Mouse (Mus musculus): ENCODE data around the gene Gm8122.
"Not testable (repeated sequence)": the region's sequence is repeated elsewhere in the genome, so short reads cannot be mapped to it uniquely, and the experiment has no call there.

Gm8122 gene

DNA sequence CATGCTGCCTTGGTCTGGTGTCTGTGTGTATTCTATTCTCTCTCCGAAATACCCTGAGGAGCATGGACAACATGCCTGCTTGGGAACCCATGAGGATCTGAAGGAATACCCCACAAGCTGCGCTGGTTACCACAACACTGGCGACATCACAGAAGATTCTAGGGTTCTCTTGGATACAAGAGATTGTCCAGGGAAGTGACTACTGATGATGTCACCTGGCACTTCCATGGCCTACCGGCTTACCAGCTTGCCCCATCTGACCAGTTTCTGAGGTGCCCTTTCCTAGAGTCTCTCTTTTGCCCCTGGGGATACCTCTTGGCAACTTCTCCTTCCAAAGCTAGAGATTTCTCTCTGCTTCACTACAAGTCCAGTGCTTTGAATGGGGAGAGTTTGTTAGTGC, at the start of gene Gm8122:
Gene Gm8122, minus strand, starts transcription at position 101 of the 400 bp plus-strand sequence.
- DNase-seq, result not testable (repeated sequence)

DNA sequence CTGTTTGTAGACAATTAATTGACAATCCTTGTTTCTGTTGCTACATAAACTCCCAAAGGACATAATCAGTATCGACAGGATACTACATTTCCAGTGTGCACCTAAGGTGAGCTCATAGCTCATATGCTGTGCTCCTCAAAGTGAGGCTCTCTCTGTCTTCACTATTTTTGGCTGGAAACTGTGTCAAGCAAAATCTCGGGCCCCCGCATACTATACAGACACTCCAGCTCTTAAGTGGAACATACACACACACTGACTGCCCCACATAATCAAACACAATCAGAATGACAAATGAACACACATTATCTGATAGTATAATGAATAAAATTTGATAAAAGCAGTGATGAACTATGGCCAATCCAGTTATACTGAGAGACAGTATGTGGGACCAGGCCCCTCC, 43.6 kb upstream of the Gm8122 start:
- DNase-seq, result not testable (repeated sequence)

DNA sequence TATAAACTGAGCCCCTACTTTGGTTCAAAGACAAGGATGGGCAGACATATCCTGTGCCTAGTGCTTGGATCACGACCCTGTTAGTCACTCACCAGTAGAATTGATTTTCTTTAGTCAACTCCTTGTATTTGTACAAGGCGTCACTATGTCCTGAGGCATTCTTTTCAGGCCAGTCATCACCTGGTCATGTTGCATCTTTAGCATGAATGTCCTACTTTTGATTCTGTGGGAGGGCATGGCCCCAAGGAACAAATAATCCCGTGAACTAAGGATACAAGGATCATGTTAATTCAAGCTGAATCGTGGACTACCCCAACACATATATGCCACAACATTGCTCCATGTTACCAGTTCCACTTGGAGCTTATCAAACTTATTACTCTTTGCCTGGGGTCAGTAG, 43.0 kb upstream of the Gm8122 start:
- not testable (repeated sequence) for DNase-seq

DNA sequence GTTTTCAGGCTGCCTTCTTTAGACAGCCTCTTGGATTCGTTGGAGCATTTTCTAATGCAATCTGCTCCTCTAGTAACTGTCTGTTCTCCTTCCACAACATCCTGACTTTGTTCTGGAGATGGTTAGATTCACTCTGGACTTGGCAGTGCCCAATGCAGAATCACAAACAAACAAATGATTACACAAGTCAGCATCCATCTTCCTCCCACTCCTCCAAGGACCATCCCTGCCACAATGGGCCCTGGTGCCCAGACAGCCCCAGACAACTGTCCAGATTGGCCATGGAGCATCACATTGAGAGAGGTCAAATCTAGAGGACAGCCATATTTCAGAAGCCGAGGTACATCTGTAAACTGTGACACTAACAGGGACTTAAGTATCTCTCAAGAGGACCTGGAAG, 42.4 kb upstream of the Gm8122 start:
- not testable (repeated sequence) for DNase-seq

DNA sequence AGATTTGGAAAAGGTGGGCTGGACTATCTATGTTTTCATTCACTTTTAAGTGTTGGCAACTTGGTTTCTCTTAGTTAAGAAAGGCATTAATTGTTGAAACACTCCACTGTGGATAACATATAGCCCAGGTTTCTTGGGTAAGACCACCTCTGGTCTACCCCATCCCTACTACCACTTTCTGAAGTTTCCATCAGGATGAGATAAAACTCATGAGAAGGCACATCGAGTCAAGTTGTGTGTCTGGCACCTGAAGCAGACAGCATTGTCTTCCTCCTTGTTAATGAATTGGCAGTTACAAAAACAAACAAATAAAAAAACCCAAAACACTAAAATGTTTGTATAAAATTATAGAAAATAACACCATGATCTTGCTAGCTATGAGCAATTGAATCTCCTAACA, 40.6 kb upstream of the Gm8122 start:
- DNase-seq, result not testable (repeated sequence)

DNA sequence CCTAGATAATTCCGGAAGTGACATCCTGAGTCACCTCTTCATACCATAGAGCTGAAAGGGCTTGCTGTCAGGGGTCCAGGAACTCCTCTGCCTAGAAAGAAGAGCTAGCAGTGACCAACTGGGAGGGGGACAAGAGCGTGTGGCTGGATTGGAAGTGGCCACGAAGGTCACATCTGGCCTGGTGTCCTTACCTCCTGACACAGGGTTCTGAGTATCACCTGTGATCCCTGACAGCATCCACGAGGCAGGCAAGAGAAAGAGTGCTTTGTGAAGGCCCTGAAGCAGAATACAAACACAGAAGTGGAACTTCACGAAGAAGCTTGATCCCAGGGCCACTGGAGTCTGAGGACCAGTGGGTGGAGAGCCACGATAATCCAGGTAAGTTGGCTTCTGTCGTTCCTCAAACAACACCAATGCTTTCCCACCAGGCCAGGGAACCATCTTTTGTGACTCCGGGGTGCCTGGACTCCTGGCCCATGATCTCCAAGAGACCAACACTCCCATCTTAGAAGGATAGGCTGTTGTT, 39.9 kb upstream of the Gm8122 start, which contains the start of gene Gm9732:
Gene Gm9732, plus strand, starts transcription at position 51 of the 526 bp plus-strand sequence.
- DNase-seq, result not testable (repeated sequence)

DNA sequence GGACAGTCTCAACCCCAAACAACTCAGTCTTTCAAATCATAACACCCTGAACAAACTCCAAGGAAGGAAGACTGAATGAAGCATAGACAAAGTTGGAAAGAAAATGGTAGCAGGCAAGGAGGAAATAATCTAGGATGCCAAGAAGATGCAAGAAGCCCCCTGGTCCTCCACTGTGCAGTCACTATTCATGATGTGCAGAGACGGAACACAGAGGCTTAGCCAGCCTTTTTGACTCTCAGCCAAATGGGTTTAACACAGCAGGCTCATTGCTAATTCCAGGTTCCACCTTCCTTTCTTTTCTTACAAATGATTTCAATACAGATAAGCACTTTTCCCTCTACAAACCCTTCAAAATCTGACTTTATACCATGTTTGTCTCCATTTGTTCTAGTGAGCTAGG, 38.1 kb upstream of the Gm8122 start:
- DNase-seq, result not testable (repeated sequence)

DNA sequence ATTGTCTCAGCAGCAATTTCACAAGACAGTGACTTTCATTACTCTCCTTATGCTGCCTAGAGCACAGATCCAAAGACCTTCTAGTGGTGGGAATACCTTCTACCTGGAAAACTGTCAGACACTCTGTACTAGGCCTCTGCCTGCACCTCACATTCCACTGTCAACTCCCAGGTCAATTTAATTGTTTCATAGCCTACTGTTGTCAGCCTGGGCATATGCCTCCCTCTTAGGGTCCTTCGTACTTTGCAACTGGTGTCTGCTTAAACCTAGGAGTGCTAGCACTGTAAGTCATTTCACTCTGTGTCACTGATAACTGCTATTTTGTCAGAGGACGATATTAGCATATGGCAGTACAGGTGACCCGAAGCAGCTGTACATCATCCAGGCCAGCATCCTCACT, 34.1 kb upstream of the Gm8122 start:
- not testable (repeated sequence) for DNase-seq

DNA sequence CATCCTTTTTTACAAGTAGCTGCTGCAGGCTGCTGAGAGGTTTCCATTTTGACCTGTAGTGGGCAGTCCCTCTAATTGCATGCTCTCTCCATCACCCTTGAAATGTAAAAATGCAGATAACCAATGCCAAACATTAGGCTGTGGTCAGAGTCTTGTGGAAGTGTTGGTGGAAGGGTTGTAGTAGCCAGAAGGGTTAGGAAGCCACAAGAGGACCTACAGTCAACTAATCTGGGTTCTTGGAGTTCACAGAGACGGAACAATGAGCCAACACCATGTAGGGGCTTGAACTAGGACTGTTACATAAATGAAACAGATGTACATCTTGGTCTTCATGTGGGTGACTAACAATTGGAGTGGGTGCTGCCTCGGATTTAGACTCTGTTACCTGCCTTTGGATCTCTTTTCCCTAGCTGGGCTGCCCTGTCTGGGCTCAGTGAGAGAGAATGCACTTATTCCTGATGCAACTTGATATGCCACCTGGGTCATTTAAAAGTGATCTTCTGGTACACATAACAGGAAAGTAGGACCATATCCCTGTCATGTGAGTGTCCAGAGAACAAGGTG, 33.5 kb upstream of the Gm8122 start:
- DNase-seq, result not testable (repeated sequence)

DNA sequence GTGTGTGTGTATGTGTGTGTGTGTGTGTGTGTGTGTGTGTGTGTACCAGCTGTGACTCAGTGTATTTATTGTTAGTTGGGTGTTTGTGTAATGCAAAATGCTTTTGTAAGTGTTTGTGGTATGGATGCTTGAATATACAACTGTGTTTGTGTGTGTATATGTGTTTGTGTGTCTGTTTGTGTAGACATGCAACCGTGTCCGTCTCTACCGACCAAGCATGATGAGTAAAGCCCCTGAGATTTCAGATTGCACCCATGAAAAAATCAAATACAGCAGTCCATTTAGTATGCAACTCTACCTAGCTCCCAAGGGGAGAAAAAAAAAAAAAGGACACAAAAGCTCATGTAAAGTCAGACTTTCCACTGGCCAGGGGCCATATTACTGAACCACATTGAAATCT, 28.3 kb upstream of the Gm8122 start:
- DNase-seq, result not testable (repeated sequence)

DNA sequence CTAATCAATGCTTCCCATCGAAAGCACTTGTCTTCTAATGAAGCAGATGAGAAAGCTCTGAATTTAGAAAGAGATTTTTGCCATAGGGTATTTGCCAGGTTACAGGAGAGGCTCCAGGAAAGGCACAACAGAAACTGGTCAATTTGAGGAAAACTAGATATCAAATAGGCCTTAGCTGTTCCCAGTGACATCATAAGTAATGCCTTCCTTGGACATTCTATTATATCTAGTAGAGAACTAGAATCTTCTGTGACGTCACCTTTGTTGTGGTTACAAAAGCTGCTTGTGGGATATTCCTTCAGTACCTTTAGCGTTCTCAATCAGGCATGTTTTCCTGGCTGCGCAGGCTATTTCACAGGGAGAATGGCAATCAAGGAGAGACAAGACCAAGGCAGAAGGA, 23.2 kb upstream of the Gm8122 start, which contains the start of gene Gm8126:
Gene Gm8126, plus strand, starts transcription at position 301 of the 400 bp plus-strand sequence.
- DNase-seq, result not testable (repeated sequence)

DNA sequence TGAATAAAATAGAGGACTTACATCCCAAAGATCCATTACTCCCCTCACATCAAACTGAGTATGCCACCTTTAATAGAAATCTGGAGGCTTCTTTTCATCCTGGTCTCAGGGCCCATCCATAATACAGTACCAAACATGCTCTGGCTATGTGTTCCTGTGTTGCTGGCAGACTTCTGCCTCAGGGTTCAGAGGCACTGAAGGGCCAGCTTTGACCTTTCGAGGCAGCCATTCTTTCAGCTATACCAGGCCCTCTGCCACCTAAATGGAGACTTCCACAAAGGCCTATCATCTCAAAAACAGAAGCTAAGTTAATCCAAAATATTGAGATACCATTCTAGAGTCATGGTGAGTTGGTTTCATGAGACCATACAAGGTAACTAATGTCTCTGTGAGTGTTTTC, 21.4 kb upstream of the Gm8122 start:
- DNase-seq, result not testable (repeated sequence)

DNA sequence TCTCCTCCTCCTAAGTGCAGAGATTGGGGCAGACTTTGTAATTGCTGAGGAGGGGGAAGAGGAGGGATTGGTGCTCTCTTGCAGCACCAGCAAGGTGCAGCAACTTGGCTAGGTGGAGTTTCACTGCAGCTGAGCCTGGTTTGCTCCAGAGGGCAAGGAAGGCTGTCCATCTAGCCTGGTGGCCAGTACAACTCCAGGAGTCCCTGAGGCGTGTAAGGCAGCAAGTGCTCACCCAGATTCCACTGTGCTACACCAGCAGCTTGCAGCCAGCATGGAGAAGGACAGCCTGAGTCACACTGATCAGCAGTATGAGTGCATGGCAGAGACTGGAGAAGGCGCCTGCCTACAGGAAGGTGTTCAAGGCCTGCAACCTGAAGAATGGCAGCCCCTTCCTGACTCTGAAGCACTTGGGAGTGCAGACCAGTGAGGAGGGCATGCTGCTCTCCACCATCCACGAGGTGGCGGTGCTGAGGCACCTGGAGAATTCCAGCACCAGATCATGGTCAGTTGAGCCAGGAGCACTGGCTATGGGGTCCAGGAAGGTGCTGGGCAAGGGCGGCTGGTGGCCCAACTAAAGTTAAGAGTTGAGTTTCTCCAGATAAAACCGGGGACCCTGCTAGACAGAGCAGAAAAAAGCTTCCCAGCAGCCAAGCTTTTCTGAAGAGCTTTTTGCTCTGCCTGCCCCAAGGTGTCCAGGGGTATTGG, 15.6 kb upstream of the Gm8122 start:
- not testable (repeated sequence) for DNase-seq

DNA sequence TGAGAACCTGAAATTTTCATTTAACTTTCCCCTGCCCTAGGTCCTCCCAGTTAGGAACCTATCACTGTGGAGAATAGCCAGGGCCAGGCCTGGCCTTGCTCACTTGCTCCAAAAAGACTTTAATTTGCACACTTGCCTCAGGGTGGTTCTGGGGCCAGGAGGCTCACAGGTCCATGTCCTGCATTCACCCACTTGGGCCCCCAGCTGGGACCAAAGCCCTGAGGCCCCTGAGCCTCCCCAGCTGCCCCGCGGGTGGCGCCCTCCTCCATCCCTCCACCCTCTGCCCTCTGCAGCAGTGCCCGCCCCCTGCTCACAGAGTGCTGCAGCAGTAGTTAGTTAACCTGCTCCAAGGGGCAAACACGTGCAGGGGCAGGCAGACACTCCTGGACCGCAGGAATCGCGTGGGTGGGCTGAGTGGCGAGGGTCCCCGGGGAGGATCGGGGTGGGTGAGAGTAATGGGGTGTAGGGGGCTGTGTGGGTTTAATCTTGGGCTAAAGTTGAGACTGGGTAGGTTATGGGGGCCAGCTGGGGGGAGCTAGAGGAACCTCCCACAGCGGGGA, 14.6 kb upstream of the Gm8122 start:
- not testable (repeated sequence) for DNase-seq

DNA sequence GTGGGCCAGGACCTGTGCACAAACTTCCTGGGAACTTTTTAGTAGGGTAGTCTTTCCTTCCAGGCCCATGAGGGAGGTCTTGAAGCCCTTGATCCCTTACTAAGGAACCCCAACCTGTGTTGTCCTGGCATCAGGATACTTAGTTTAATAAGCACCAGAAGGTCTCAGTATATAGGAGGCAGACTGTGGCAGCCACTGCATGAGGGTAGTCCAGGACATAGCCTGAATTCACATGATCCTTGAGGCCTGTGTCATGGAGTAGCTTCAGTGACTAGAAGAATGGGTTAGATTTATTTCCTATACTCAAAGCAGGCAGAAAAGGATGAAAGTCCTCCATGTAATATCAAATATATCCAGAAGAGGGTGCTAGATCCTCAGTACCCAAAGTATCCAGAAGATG, 2.7 kb upstream of the Gm8122 start:
- DNase-seq, result not testable (repeated sequence)

Measured in embryo, embryonic 11 days (tissue).